Mouse (Mus musculus) liver, adult (tissue): ENCODE measurements around the gene Rtraf.

ENCODE experiments used
- GATA4 ChIP-seq: IDR thresholded peaks from 2 replicates; pipeline ENCODE4 v1.6.1; 2014; ENCODE audit warnings: mild to moderate bottlenecking, low read length; ENCODE audit not compliant: insufficient replicate concordance

Gene Rtraf

GRCm38 (mm10) chr14:19807858-19808257, 15.8 kb downstream of the Rtraf start:
- no peak for TF ChIP-seq GATA4

- TF ChIP-seq GATA4: no peak
Measured at GRCm38 (mm10) chr14:19807339-19807738, 16.3 kb downstream of the Rtraf start.

GRCm38 (mm10) chr14:19803623-19804022, 20.0 kb downstream of the Rtraf start:
- TF ChIP-seq GATA4: no peak

GRCm38 (mm10) chr14:19803222-19803621, 20.4 kb downstream of the Rtraf start:
- TF ChIP-seq GATA4: no peak

GRCm38 (mm10) chr14:19801474-19802215, 22.0 kb downstream of the Rtraf start:
- TF ChIP-seq GATA4: no peak

- TF ChIP-seq GATA4: no peak
Measured at GRCm38 (mm10) chr14:19800485-19800884, 23.1 kb downstream of the Rtraf start.

- no peak for TF ChIP-seq GATA4
Measured at GRCm38 (mm10) chr14:19796541-19797304, 26.9 kb downstream of the Rtraf start.

- TF ChIP-seq GATA4: no peak
Measured at GRCm38 (mm10) chr14:19794881-19795280, 28.7 kb downstream of the Rtraf start.

GRCm38 (mm10) chr14:19788443-19788842, 35.2 kb downstream of the Rtraf start:
- no peak for TF ChIP-seq GATA4

GRCm38 (mm10) chr14:19785797-19786588, 37.6 kb downstream of the Rtraf start:
- no peak for TF ChIP-seq GATA4

- TF ChIP-seq GATA4: no peak
Measured at GRCm38 (mm10) chr14:19777945-19778344, 45.7 kb downstream of the Rtraf start.

GRCm38 (mm10) chr14:19777365-19777764, 46.3 kb downstream of the Rtraf start:
- no peak for TF ChIP-seq GATA4

GRCm38 (mm10) chr14:19776890-19777289, 46.7 kb downstream of the Rtraf start:
- no peak for TF ChIP-seq GATA4

GRCm38 (mm10) chr14:19776179-19776578, 47.4 kb downstream of the Rtraf start:
- TF ChIP-seq GATA4: no peak

GRCm38 (mm10) chr14:19775491-19775890, 48.1 kb downstream of the Rtraf start:
- no peak for TF ChIP-seq GATA4
